Mouse (Mus musculus): ENCODE results near the gene Rbm38. TPM values are rescaled to one million over a fixed set of nuclear protein-coding genes. Genes with fewer than 3 reads are reported as not detected.

Rbm38 gene
- polyA plus RNA-seq, 1 experiment from 2014 or later: 146 TPM

- WGBS: under 1% methylated on average over 48 of the region's 51 CpGs
- peak overlapping the region; percentile 91 for H3K4me3 ChIP-seq (ENCODE audit: low read length)
- peak overlapping the region; percentile 91 for H3K4me2 ChIP-seq (ENCODE audit: low read depth, low read length)
- peaks cover 70% of the 10 kb centered on the region for H3K4me1 ChIP-seq (ENCODE audit: control insufficient read depth, insufficient read depth, low read length)
- peak overlapping the region; percentile 82 for H3K9ac ChIP-seq (ENCODE audit: low read length)
- H3K27ac ChIP-seq (ENCODE audit: low read length): peak overlapping the region; percentile 80
- peaks cover 14% of the 10 kb centered on the region; the same call in 1 of the 2 replicates for H3K36me3 ChIP-seq (ENCODE audit: control insufficient read depth, insufficient read depth)
- no peaks in the 10 kb centered on the region for H3K27me3 ChIP-seq (ENCODE audit: control insufficient read depth, insufficient read depth, low read length)
- 0 out of 2 replicates have a peak, but pooled peaks have one; percentile 11 for ATAC-seq (replicated peaks; ENCODE audit: extremely low read depth, insufficient read depth, low FRiP score)
- no peaks in the 10 kb centered on the region for H3K9me3 ChIP-seq (replicated peaks; ENCODE audit: control insufficient read depth, low read length)
Measured at GRCm38 (mm10) chr2:173022056-173022681, 1.9 kb downstream of the Rbm38 start.

GRCm38 (mm10) chr2:173022813-173023212 lies 2.5 kb downstream of the Rbm38 start:
- ATAC-seq (replicated peaks; ENCODE audit: extremely low read depth, insufficient read depth, low FRiP score): no peak
- Histone ChIP-seq H3K27me3 (ENCODE audit: control insufficient read depth, insufficient read depth, low read length) (no peaks in the 10 kb centered on the region), H3K36me3 (ENCODE audit: control insufficient read depth, insufficient read depth) (peaks cover 17% of the 10 kb centered on the region; the same call in 1 of the 2 replicates), H3K9me3 (replicated peaks; ENCODE audit: control insufficient read depth, low read length) (no peaks in the 10 kb centered on the region), H3K4me3 (ENCODE audit: low read length) (peak overlapping the region; percentile 91), H3K9ac (ENCODE audit: low read length) (peak overlapping the region; percentile 82), H3K4me2 (ENCODE audit: low read depth, low read length) (peak overlapping the region; percentile 91), H3K4me1 (ENCODE audit: control insufficient read depth, insufficient read depth, low read length) (peaks cover 74% of the 10 kb centered on the region), H3K27ac (ENCODE audit: low read length) (peak overlapping the region; percentile 80)
- 20% methylated on average over 10 of the region's 10 CpGs for WGBS

GRCm38 (mm10) chr2:173023371-173023851 lies 3.1 kb downstream of the Rbm38 start:
- Histone ChIP-seq H3K27me3 (ENCODE audit: control insufficient read depth, insufficient read depth, low read length) (no peaks in the 10 kb centered on the region), H3K9ac (ENCODE audit: low read length) (peak overlapping the region; percentile 82), H3K27ac (ENCODE audit: low read length) (peak overlapping the region; percentile 80), H3K4me2 (ENCODE audit: low read depth, low read length) (peak overlapping the region; percentile 91), H3K4me1 (ENCODE audit: control insufficient read depth, insufficient read depth, low read length) (peaks cover 74% of the 10 kb centered on the region), H3K36me3 (ENCODE audit: control insufficient read depth, insufficient read depth) (peaks cover 23% of the 10 kb centered on the region; the same call in 1 of the 2 replicates), H3K9me3 (replicated peaks; ENCODE audit: control insufficient read depth, low read length) (no peaks in the 10 kb centered on the region), H3K4me3 (ENCODE audit: low read length) (peak overlapping the region; percentile 91)
- no peak for ATAC-seq (replicated peaks; ENCODE audit: extremely low read depth, insufficient read depth, low FRiP score)
- 57% methylated on average over 7 of the region's 7 CpGs for WGBS

GRCm38 (mm10) chr2:173023966-173024365 lies 3.7 kb downstream of the Rbm38 start:
- no peaks in the 10 kb centered on the region for H3K27me3 ChIP-seq (ENCODE audit: control insufficient read depth, insufficient read depth, low read length)
- H3K4me3 ChIP-seq (ENCODE audit: low read length): peak overlapping the region; percentile 91
- 36% methylated on average over 4 of the region's 4 CpGs for WGBS
- H3K27ac ChIP-seq (ENCODE audit: low read length): peak overlapping the region; percentile 80
- peaks cover 27% of the 10 kb centered on the region; the same call in 1 of the 2 replicates for H3K36me3 ChIP-seq (ENCODE audit: control insufficient read depth, insufficient read depth)
- ATAC-seq (replicated peaks; ENCODE audit: extremely low read depth, insufficient read depth, low FRiP score): no peak
- H3K9me3 ChIP-seq (replicated peaks; ENCODE audit: control insufficient read depth, low read length): no peaks in the 10 kb centered on the region
- H3K9ac ChIP-seq (ENCODE audit: low read length): peak overlapping the region; percentile 82
- peaks cover 73% of the 10 kb centered on the region for H3K4me1 ChIP-seq (ENCODE audit: control insufficient read depth, insufficient read depth, low read length)
- peak overlapping the region; percentile 91 for H3K4me2 ChIP-seq (ENCODE audit: low read depth, low read length)

GRCm38 (mm10) chr2:173024392-173024791 lies 4.1 kb downstream of the Rbm38 start:
- no peaks in the 10 kb centered on the region for H3K9me3 ChIP-seq (replicated peaks; ENCODE audit: control insufficient read depth, low read length)
- peak overlapping the region; percentile 91 for H3K4me2 ChIP-seq (ENCODE audit: low read depth, low read length)
- H3K27me3 ChIP-seq (ENCODE audit: control insufficient read depth, insufficient read depth, low read length): no peaks in the 10 kb centered on the region
- H3K4me3 ChIP-seq (ENCODE audit: low read length): peak overlapping the region; percentile 91
- H3K9ac ChIP-seq (ENCODE audit: low read length): peak overlapping the region; percentile 82
- H3K4me1 ChIP-seq (ENCODE audit: control insufficient read depth, insufficient read depth, low read length): peaks cover 71% of the 10 kb centered on the region
- no peak for ATAC-seq (replicated peaks; ENCODE audit: extremely low read depth, insufficient read depth, low FRiP score)
- H3K27ac ChIP-seq (ENCODE audit: low read length): peak overlapping the region; percentile 58
- 52% methylated on average over 8 of the region's 8 CpGs for WGBS
- peaks cover 27% of the 10 kb centered on the region; the same call in 1 of the 2 replicates for H3K36me3 ChIP-seq (ENCODE audit: control insufficient read depth, insufficient read depth)

- ATAC-seq (replicated peaks; ENCODE audit: extremely low read depth, insufficient read depth, low FRiP score): no peak
- Histone ChIP-seq H3K4me1 (ENCODE audit: control insufficient read depth, insufficient read depth, low read length) (peaks cover 71% of the 10 kb centered on the region), H3K4me3 (ENCODE audit: low read length) (peak overlapping the region; percentile 91), H3K9ac (ENCODE audit: low read length) (peak overlapping the region; percentile 82), H3K27me3 (ENCODE audit: control insufficient read depth, insufficient read depth, low read length) (no peaks in the 10 kb centered on the region), H3K36me3 (ENCODE audit: control insufficient read depth, insufficient read depth) (peaks cover 28% of the 10 kb centered on the region; the same call in 1 of the 2 replicates), H3K9me3 (replicated peaks; ENCODE audit: control insufficient read depth, low read length) (no peaks in the 10 kb centered on the region), H3K27ac (ENCODE audit: low read length) (peak overlapping the region; percentile 58), H3K4me2 (ENCODE audit: low read depth, low read length) (peak overlapping the region; percentile 91)
- WGBS: 21% methylated on average over 4 of the region's 4 CpGs
Measured at GRCm38 (mm10) chr2:173024938-173025337, 4.6 kb downstream of the Rbm38 start.

GRCm38 (mm10) chr2:173026286-173026685 lies 6.0 kb downstream of the Rbm38 start:
- H3K4me3 ChIP-seq (ENCODE audit: low read length): peak overlapping the region; percentile 26
- peak overlapping the region; percentile 69 for H3K27ac ChIP-seq (ENCODE audit: low read length)
- ATAC-seq (replicated peaks; ENCODE audit: extremely low read depth, insufficient read depth, low FRiP score): no peak
- H3K9ac ChIP-seq (ENCODE audit: low read length): peak overlapping the region; percentile 82
- peaks cover 78% of the 10 kb centered on the region for H3K4me1 ChIP-seq (ENCODE audit: control insufficient read depth, insufficient read depth, low read length)
- H3K36me3 ChIP-seq (ENCODE audit: control insufficient read depth, insufficient read depth): peaks cover 35% of the 10 kb centered on the region; the same call in 1 of the 2 replicates
- no peaks in the 10 kb centered on the region for H3K9me3 ChIP-seq (replicated peaks; ENCODE audit: control insufficient read depth, low read length)
- peak overlapping the region; percentile 91 for H3K4me2 ChIP-seq (ENCODE audit: low read depth, low read length)
- WGBS: 47% methylated on average over 5 of the region's 5 CpGs
- H3K27me3 ChIP-seq (ENCODE audit: control insufficient read depth, insufficient read depth, low read length): no peaks in the 10 kb centered on the region

- Histone ChIP-seq H3K4me1 (ENCODE audit: control insufficient read depth, insufficient read depth, low read length) (peaks cover 76% of the 10 kb centered on the region), H3K9ac (ENCODE audit: low read length) (peak overlapping the region; percentile 82), H3K36me3 (ENCODE audit: control insufficient read depth, insufficient read depth) (peaks cover 39% of the 10 kb centered on the region), H3K27me3 (ENCODE audit: control insufficient read depth, insufficient read depth, low read length) (no peaks in the 10 kb centered on the region), H3K4me3 (ENCODE audit: low read length) (peak overlapping the region; percentile 5; the same call in 1 of the 2 replicates), H3K9me3 (replicated peaks; ENCODE audit: control insufficient read depth, low read length) (no peaks in the 10 kb centered on the region), H3K27ac (ENCODE audit: low read length) (peak overlapping the region; percentile 69; the same call in 1 of the 2 replicates), H3K4me2 (ENCODE audit: low read depth, low read length) (peak overlapping the region; percentile 91)
- ATAC-seq (replicated peaks; ENCODE audit: extremely low read depth, insufficient read depth, low FRiP score): peak; percentile 41
- 59% methylated on average over 3 of the region's 3 CpGs for WGBS
Measured at GRCm38 (mm10) chr2:173026688-173027131, 6.4 kb downstream of the Rbm38 start.
